Mouse (Mus musculus) thymus, adult 2 months (tissue): ENCODE results near the gene Bcl3. TPM values are rescaled to one million over a fixed set of nuclear protein-coding genes. Genes with fewer than 3 reads are reported as not detected.

Experiments used
- DNase-seq: peaks from one replicate; pipeline ENCODE4 v3.0.0; 2021
- H3K27ac ChIP-seq: fragments of 200-500 bp; 2 replicates; pipeline ENCODE4 v1.5.1; 2012; ENCODE audit warnings: low read length, control low read depth; ENCODE audit not compliant: control insufficient read depth, insufficient read depth
- H3K27me3 ChIP-seq: fragments of 200-500 bp; 2 replicates; pipeline ENCODE4 v1.6.1; 2012; ENCODE audit warnings: mild to moderate bottlenecking, low read length, moderate library complexity, mixed read lengths; ENCODE audit not compliant: control insufficient read depth, insufficient read depth
- H3K36me3 ChIP-seq: fragments of 200-500 bp; 2 replicates; pipeline ENCODE4 v1.6.1; 2012; ENCODE audit warnings: mild to moderate bottlenecking, low read length, moderate library complexity; ENCODE audit not compliant: control insufficient read depth, insufficient read depth
- H3K4me1 ChIP-seq: fragments of 200-500 bp; replicated peaks from 2 replicates; pipeline ENCODE4 v1.6.1; 2012; ENCODE audit warnings: low read length; ENCODE audit not compliant: control insufficient read depth, insufficient read depth
- H3K4me3 ChIP-seq: fragments of 200-500 bp; 2 replicates; pipeline ENCODE4 v1.5.1; 2012; ENCODE audit warnings: mild to moderate bottlenecking, low read length, control low read depth, moderate library complexity; ENCODE audit not compliant: control insufficient read depth, insufficient read depth
- CTCF ChIP-seq: fragments of 200-500 bp; IDR thresholded peaks from 2 replicates; pipeline ENCODE4 v1.5.1; 2012; ENCODE audit warnings: mild to moderate bottlenecking, control low read depth, low read length, moderate library complexity, borderline replicate concordance; ENCODE audit not compliant: control insufficient read depth, poor library complexity, insufficient read depth; ENCODE audit errors: extremely low read depth
- POLR2A ChIP-seq: fragments of 200-500 bp; IDR thresholded peaks from 2 replicates; pipeline ENCODE4 v1.6.1; 2012; ENCODE audit warnings: mild to moderate bottlenecking, low read length, control low read depth, moderate library complexity; ENCODE audit not compliant: control insufficient read depth, poor library complexity, insufficient read depth; ENCODE audit errors: extremely low read depth
- WGBS: fragments of 180-500 bp; shearing (Covaris S2); methylation state at CpG from one replicate; pipeline ENCODE4 v1.1.7; 2018; 5-methylcytosine and 5-hydroxymethylcytosine counted together
- polyA plus RNA-seq: library from polyadenylated mRNA; depleted of rRNA; stranded (reverse); fragments of >200 nt; gene quantifications from 2 replicates; pipeline ENCODE4 v1.2.3, GENCODE M21; 2012

Gene Bcl3
- polyA plus RNA-seq, 1 experiment, result 54.4 TPM

DNA sequence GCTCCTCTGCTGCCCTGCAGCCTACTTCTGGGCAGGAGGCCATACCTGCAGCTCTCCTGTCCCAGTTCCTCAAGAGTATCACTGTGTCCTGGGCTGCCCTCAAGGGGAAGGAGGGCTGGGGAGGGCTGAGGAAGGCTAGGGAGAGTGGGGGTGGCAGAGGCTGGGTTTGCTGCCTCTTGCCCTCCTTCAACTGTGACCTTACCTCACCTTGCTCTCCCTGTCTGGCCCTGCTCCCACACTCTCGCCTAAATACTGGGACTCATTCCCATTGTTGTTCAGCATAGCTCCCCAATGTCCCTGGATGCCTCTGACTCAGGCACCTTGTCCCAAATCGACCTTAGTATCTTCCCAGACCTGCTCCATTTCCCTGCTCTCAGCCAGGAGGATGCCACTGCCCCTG lies 41.7 kb upstream of the Bcl3 start:
- WGBS, result 84% methylated on average over 2 of the region's 2 CpGs
- H3K27me3 ChIP-seq, result no peaks in the 10 kb centered on the region
- H3K36me3 ChIP-seq, result no peaks in the 10 kb centered on the region
- DNase-seq, result no peak
- H3K4me1 ChIP-seq, result peaks cover 38% of the 10 kb centered on the region
- no peak overlapping the region for H3K27ac ChIP-seq
- no peak overlapping the region for H3K4me3 ChIP-seq
- TF ChIP-seq CTCF (no peak), POLR2A (no peak)

DNA sequence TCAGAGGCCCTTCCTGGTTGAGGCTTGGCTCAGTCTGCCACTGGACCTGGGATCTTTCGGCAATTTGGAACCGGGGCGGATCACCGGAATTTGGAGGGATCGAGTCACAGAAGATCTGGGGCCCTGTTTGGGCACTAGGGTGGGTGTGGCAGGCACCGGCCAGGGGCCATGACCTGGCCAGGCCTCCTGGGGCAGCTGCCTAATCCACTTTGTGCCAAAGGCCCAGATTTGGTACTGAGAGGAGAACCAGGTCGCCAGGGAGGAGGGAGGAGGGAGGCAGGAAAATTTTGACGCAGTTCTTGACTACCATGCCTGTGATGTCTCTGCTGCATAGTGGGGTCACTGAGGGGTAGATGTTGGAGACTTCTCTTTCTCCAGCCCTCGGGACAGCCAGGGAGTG lies 38.6 kb upstream of the Bcl3 start, which contains the start of gene Ceacam16:
Gene Ceacam16 (minus strand): TSS at position 101 of the 400 bp plus-strand sequence.
- peaks cover 33% of the 10 kb centered on the region for H3K4me1 ChIP-seq
- TF ChIP-seq POLR2A, result no peak
- TF ChIP-seq CTCF, result 0 out of 2 replicates have a peak, but pooled peaks have one; percentile 7
- H3K27me3 ChIP-seq, result no peaks in the 10 kb centered on the region
- WGBS, result 94% methylated on average over 9 of the region's 9 CpGs
- no peak for DNase-seq
- no peaks in the 10 kb centered on the region for H3K36me3 ChIP-seq
- H3K27ac ChIP-seq, result no peak within 1 kb of the TSS
- H3K4me3 ChIP-seq, result no peak within 1 kb of the TSS

DNA sequence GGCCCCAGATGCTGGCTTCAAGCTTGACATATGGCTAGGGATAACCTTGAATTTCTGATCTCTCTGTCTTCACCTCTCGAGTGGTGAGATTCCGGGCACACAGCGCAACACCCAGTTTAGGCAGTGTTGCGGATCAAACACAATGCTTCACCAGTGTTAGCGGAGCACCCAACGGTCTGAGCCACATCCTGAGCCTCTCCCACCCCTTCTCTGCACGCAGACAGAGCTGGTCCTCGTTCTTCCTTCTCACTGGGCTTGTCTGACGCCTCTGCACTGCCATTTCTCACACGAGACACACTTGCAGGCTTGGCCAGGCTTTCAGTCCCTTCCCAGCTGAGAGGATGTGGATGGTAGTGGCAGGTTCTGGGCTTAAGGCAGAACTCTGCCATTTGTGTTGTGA lies 37.2 kb upstream of the Bcl3 start:
- Histone ChIP-seq H3K4me3 (no peak overlapping the region), H3K27me3 (no peaks in the 10 kb centered on the region), H3K4me1 (peaks cover 25% of the 10 kb centered on the region), H3K36me3 (no peaks in the 10 kb centered on the region), H3K27ac (no peak overlapping the region)
- 2% methylated on average over 10 of the region's 10 CpGs for WGBS
- peak; percentile 45 for DNase-seq
- TF ChIP-seq POLR2A (no peak), CTCF (no peak)

DNA sequence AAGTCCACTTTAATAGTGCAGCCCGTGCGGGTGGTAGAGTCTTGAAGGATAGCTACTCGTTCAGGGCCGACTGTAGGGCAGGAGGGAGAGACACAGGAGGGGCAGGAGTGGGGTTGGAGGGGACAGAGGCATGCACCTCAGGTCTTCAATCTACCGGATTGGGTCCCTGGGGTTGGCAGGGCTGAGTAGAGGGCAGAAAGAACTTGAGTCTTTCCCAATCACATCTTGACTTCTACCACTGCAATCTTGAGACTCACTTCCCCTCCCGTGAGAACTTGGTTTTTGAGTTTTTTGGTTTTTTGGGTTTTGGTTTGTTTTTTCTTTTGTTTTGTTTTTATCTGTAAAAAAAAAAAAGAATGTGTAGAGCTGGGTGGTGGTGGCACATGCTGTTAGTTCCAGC lies 33.7 kb upstream of the Bcl3 start:
- Histone ChIP-seq H3K4me3 (no peak overlapping the region), H3K27me3 (no peaks in the 10 kb centered on the region), H3K27ac (no peak overlapping the region), H3K36me3 (no peaks in the 10 kb centered on the region), H3K4me1 (peaks cover 24% of the 10 kb centered on the region)
- WGBS, result 80% methylated on average over 6 of the region's 6 CpGs
- no peak for DNase-seq
- no peak for TF ChIP-seq POLR2A

DNA sequence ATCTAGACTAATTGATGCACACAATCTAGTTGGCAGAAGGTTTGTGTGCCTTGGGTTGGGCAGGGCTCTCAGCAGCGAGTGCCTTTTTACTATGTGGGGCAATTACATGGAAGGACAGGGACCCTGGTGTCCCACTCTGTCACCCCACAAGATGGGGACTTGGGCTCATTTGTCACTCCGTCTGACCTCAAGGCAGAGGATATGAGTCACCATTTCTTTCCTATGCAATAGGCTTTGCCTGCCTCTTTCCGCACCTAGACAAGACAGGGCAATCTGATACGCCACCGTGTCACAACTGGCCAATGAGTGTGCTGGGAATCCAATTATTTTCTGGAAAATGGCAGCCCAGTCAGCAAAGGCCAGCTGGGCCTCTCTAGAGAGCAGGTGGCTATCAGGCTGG lies 33.1 kb upstream of the Bcl3 start:
- Histone ChIP-seq H3K4me1 (peaks cover 18% of the 10 kb centered on the region), H3K27me3 (no peaks in the 10 kb centered on the region), H3K36me3 (no peaks in the 10 kb centered on the region), H3K27ac (no peak overlapping the region), H3K4me3 (no peak overlapping the region)
- TF ChIP-seq CTCF (no peak), POLR2A (no peak)
- WGBS, result 64% methylated on average over 5 of the region's 5 CpGs
- no peak for DNase-seq

DNA sequence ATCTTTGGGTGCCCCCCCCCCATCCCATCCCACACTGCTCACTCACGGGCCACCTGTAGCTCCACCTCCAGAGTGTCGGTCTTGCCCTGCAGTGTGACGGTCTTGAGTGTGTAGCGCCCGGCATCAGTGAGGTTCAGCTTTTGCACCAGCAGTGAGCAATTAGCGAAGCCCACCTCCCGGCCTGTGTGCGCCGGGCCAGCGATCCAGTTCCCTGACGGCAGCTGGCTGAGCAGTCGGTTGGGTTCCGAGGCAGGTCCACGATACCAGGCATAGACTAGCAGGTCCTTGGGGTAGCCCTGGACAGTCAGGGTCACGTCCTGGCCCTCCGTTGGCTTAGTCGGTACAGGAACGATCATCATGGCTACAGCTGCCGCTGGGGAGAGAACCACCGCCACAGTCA lies 31.0 kb upstream of the Bcl3 start:
- H3K36me3 ChIP-seq, result no peaks in the 10 kb centered on the region
- H3K27me3 ChIP-seq, result no peaks in the 10 kb centered on the region
- WGBS, result 96% methylated on average over 20 of the region's 20 CpGs
- no peak for DNase-seq
- H3K27ac ChIP-seq, result no peak overlapping the region
- H3K4me3 ChIP-seq, result no peak overlapping the region
- no peaks in the 10 kb centered on the region; the same call in 1 of the 2 replicates for H3K4me1 ChIP-seq
- TF ChIP-seq CTCF (no peak), POLR2A (no peak)

DNA sequence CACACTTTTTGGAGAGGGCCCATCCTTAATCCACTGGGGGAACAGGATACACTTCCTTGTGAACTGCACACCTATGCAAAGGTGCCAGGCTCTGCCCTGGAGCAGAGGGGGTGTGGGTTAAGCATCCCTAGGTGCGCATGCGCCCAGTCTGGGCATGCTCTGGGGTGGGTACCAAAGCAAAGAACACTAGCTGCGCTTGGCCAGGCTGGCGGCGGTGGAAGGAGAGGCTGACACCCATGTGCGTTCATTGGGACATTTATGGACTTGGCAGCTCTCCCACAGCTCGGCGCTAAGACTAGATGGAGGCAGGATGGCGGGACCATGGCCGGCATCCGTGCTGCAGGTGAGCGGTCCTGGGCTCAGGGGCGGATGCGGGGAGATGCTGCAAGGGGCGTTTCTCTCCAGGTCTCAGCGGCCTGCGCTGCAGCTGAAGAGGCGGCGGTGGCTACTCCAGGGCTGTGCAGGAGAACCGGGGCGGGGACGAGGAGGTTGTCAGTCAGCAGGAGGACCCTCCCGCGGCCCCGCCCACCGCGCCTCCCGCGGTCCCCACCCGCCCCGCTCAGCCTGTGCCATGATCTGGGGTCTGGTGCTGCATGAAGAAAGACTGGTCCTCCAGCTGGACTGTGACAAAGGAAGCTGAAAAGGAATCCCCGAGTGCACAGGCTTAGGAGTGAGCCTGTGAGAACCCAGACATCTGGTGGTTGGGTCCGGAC lies 29.4 kb upstream of the Bcl3 start, which contains the start of gene Gm19345:
Gene Gm19345 (plus strand): TSS at position 146 of the 713 bp plus-strand sequence.
- 9% methylated on average over 33 of the region's 33 CpGs for WGBS
- H3K4me1 ChIP-seq, result peaks cover 7% of the 10 kb centered on the region
- no peak within 1 kb of the TSS for H3K27ac ChIP-seq
- TF ChIP-seq POLR2A (no peak), CTCF (no peak)
- no peaks in the 10 kb centered on the region for H3K36me3 ChIP-seq
- DNase-seq, result no peak
- H3K4me3 ChIP-seq, result no peak within 1 kb of the TSS
- no peaks in the 10 kb centered on the region for H3K27me3 ChIP-seq
